Mouse (Mus musculus): ENCODE results near the gene Bcat1.

DNA sequence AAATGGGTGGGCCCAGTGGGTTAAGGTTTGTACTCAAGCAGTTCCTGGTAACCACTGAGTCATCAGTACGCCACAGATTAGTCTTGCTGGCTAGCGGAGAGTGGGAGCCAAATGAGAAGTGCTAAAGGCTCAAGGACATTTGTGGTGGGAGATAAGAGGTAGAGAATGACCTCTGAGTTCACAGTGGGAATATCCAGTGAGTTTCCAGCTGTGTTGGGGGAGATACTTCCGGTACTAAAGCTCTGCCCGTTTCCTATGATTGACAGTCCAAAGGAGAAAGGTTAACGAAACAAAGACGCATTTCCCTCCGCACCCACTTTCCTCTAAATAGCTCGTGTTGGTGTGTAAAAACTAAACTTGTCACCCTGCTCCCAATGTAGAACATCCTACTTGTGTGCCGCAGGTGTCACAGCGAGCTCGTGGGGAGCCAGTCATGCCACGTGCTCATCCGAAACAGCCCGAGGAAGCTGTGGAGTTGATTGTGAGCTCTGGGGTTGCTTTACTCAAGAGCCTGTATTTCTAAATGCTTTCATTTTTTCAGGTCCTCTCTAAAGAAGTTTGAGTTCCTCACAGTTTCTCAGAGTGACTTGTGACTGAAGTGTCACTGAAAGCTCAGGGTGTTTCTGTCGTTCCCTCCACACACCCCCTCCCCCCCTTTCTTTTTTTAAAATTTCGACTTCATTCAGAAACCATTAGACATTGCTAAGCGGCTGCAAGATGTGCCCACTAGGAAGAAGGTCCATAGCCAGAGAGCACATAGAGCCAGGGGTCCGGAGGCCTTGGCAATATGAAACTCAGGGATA, 45.0 kb upstream of the Bcat1 start:
- no peak for TF ChIP-seq CTCF (conservative IDR thresholded peaks at IDR 0.05; ENCODE audit: low read length)
- no peak for TF ChIP-seq POU5F1 (IDR thresholded peaks at IDR 0.05; ENCODE audit: borderline replicate concordance, low read length)
